Mouse (Mus musculus) cortical plate, adult 2 months (tissue): ENCODE measurements around the gene Frs2.

Experiments
- CTCF ChIP-seq: fragments of 200-500 bp; IDR thresholded peaks from 2 replicates; pipeline ENCODE4 v1.5.1; 2011; ENCODE audit warnings: mild to moderate bottlenecking, control low read depth, low read length; ENCODE audit not compliant: insufficient read depth; ENCODE audit errors: extremely low read depth
- POLR2A ChIP-seq: fragments of 200-500 bp; IDR thresholded peaks from 2 replicates; pipeline ENCODE4 v1.6.1; 2011; ENCODE audit warnings: mild to moderate bottlenecking, low read length, control low read depth; ENCODE audit not compliant: insufficient read depth; ENCODE audit errors: extremely low read depth

DNA sequence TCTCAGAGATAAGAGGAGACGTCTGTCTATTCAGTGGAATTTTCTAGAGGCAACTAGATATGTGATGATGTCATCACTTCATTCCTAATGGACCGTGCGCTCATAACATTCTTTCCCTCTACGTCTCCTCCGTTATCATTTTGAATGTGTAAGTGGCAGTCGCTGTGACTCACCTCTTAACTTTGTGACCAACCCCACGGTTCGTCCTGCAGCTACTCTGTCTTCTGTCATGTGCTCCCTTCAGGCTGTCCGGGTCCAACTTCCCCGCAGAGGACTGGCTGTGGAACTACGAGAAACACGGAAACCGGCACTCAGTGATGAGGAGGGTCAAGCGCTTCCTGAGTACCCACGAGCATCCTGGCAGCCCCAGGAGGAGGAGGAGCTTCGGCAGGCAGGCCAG, 124.6 kb downstream of the Frs2 start:
- TF ChIP-seq CTCF (no peak), POLR2A (no peak)
